Mouse (Mus musculus) macrophage (primary cell): Measurements from ENCODE around the gene Arcn1. TPM values are rescaled to one million over a fixed set of nuclear protein-coding genes. Genes with fewer than 3 reads are reported as not detected.
"Not testable (repeated sequence)": the region's sequence is repeated elsewhere in the genome, so short reads cannot be mapped to it uniquely, and the experiment has no call there.

Experiments
- H3K27ac ChIP-seq: fragments of 350-480 bp; formaldehyde crosslinking; 2 replicates; pipeline ENCODE4 v1.9.0; 2021
- H3K36me3 ChIP-seq: fragments of 350-480 bp; formaldehyde crosslinking; 2 replicates; pipeline ENCODE4 v1.9.0; 2021; ENCODE audit errors: inconsistent target
- H3K4me3 ChIP-seq: fragments of 350-480 bp; formaldehyde crosslinking; 2 replicates; pipeline ENCODE4 v1.9.0; 2021; ENCODE audit errors: inconsistent target
- H3K79me2 ChIP-seq: fragments of 350-480 bp; formaldehyde crosslinking; 2 replicates; pipeline ENCODE4 v1.9.0; 2021; ENCODE audit errors: inconsistent target
- whole genome bisulfite sequencing: methylation state at CpG from one replicate; pipeline ENCODE4 v1.1.7; 2026; ENCODE audit warnings: inconsistent platforms; ENCODE audit not compliant: missing documents; 5-methylcytosine and 5-hydroxymethylcytosine counted together
- polyA plus RNA-seq: library from polyadenylated mRNA; stranded (reverse); fragments of 250-400 nt; gene quantifications from 3 replicates; pipeline ENCODE4 v1.2.4, GENCODE M21; 2018; ENCODE audit warnings: inconsistent platforms

The Arcn1 gene
- polyA plus RNA-seq, 1 experiment from 2014 or later: 187 TPM

GRCm38 (mm10) chr9:44772750-44773651 is 5.4 kb upstream of the Arcn1 start:
- Histone ChIP-seq H3K4me3 (peak overlapping the region; percentile 99), H3K79me2 (peaks cover 9% of the 10 kb centered on the region; the same call in 1 of the 2 replicates), H3K27ac (peak overlapping the region; percentile 69), H3K36me3 (0 out of 2 replicates have a peak, but pooled peaks cover 2% of the 10 kb centered on the region)
- WGBS: under 1% methylated on average over 41 of the region's 41 CpGs

GRCm38 (mm10) chr9:44772392-44772749 is 4.7 kb upstream of the Arcn1 start:
- H3K79me2 ChIP-seq: peaks cover 9% of the 10 kb centered on the region; the same call in 1 of the 2 replicates
- WGBS: 38% methylated on average over 5 of the region's 5 CpGs
- no peak overlapping the region for H3K4me3 ChIP-seq
- no peaks in the 10 kb centered on the region for H3K36me3 ChIP-seq
- no peak overlapping the region for H3K27ac ChIP-seq

GRCm38 (mm10) chr9:44771376-44771775 is 3.7 kb upstream of the Arcn1 start:
- Histone ChIP-seq H3K36me3 (no peaks in the 10 kb centered on the region), H3K79me2 (peaks cover 18% of the 10 kb centered on the region), H3K27ac (no peak overlapping the region), H3K4me3 (no peak overlapping the region)
- WGBS: 97% methylated on average over 5 of the region's 5 CpGs

- Histone ChIP-seq H3K79me2 (peaks cover 43% of the 10 kb centered on the region), H3K4me3 (peak overlapping the region; percentile 23)
- H3K27ac ChIP-seq, H3K36me3 ChIP-seq: not testable (repeated sequence)
- whole genome bisulfite sequencing: 62% methylated on average over 4 of the region's 9 CpGs
These were observed 367 bp upstream of the Arcn1 start for GRCm38 (mm10) chr9:44768029-44768394.

- WGBS: 73% methylated on average over 2 of the region's 2 CpGs
- Histone ChIP-seq H3K36me3 (peaks cover 31% of the 10 kb centered on the region), H3K79me2 (peaks cover 99% of the 10 kb centered on the region), H3K4me3 (no peak overlapping the region), H3K27ac (no peak overlapping the region)
These were observed 6.8 kb downstream of the Arcn1 start for GRCm38 (mm10) chr9:44760873-44761272.

- Histone ChIP-seq H3K79me2 (peaks cover 6% of the 10 kb centered on the region; the same call in 1 of the 2 replicates), H3K4me3 (no peak overlapping the region), H3K36me3 (peaks cover 84% of the 10 kb centered on the region), H3K27ac (no peak overlapping the region)
- WGBS: 96% methylated on average over 7 of the region's 7 CpGs
These were observed 19.2 kb downstream of the Arcn1 start for GRCm38 (mm10) chr9:44748473-44748872.

GRCm38 (mm10) chr9:44747341-44747740 is 20.3 kb downstream of the Arcn1 start:
- H3K79me2 ChIP-seq: no peaks in the 10 kb centered on the region; the same call in 1 of the 2 replicates
- WGBS: 87% methylated on average over 3 of the region's 3 CpGs
- peaks cover 81% of the 10 kb centered on the region for H3K36me3 ChIP-seq
- no peak overlapping the region for H3K4me3 ChIP-seq
- H3K27ac ChIP-seq: no peak overlapping the region

GRCm38 (mm10) chr9:44746666-44747065 is 21.0 kb downstream of the Arcn1 start:
- Histone ChIP-seq H3K36me3 (peaks cover 77% of the 10 kb centered on the region), H3K4me3 (no peak overlapping the region), H3K79me2 (no peaks in the 10 kb centered on the region; the same call in 1 of the 2 replicates), H3K27ac (no peak overlapping the region)
- WGBS: 92% methylated on average over 3 of the region's 3 CpGs

- no peaks in the 10 kb centered on the region for H3K79me2 ChIP-seq
- H3K27ac ChIP-seq: no peak overlapping the region
- H3K4me3 ChIP-seq: no peak overlapping the region
- H3K36me3 ChIP-seq: peaks cover 66% of the 10 kb centered on the region
- 86% methylated on average over 7 of the region's 7 CpGs for WGBS
These were observed 22.3 kb downstream of the Arcn1 start for GRCm38 (mm10) chr9:44745371-44745770.

- no peak overlapping the region for H3K4me3 ChIP-seq
- H3K36me3 ChIP-seq: peaks cover 24% of the 10 kb centered on the region
- no peaks in the 10 kb centered on the region for H3K79me2 ChIP-seq
- 92% methylated on average over 1 of the region's 1 CpGs for WGBS
- no peak overlapping the region for H3K27ac ChIP-seq
These were observed 26.9 kb downstream of the Arcn1 start for GRCm38 (mm10) chr9:44740663-44741192.

GRCm38 (mm10) chr9:44737240-44737949 is 30.2 kb downstream of the Arcn1 start:
- H3K4me3 ChIP-seq: no peak overlapping the region
- 0 out of 2 replicates have a peak, but pooled peaks cover under 1% of the 10 kb centered on the region for H3K36me3 ChIP-seq
- H3K79me2 ChIP-seq: no peaks in the 10 kb centered on the region
- 50% methylated on average over 8 of the region's 8 CpGs for WGBS
- H3K27ac ChIP-seq: no peak overlapping the region

- no peaks in the 10 kb centered on the region for H3K79me2 ChIP-seq
- H3K36me3 ChIP-seq: no peaks in the 10 kb centered on the region
- no peak overlapping the region for H3K4me3 ChIP-seq
- 100% methylated on average over 2 of the region's 2 CpGs for WGBS
- no peak overlapping the region for H3K27ac ChIP-seq
These were observed 31.3 kb downstream of the Arcn1 start for GRCm38 (mm10) chr9:44736301-44736700.

- Histone ChIP-seq H3K27ac (no peak overlapping the region), H3K79me2 (no peaks in the 10 kb centered on the region), H3K36me3 (no peaks in the 10 kb centered on the region), H3K4me3 (no peak overlapping the region)
- 91% methylated on average over 6 of the region's 6 CpGs for WGBS
These were observed 31.8 kb downstream of the Arcn1 start for GRCm38 (mm10) chr9:44735886-44736285.

- Histone ChIP-seq H3K79me2 (no peaks in the 10 kb centered on the region), H3K27ac (no peak within 1 kb of the TSS), H3K4me3 (peak within 1 kb of the TSS; percentile 8), H3K36me3 (no peaks in the 10 kb centered on the region)
- 7% methylated on average over 47 of the region's 47 CpGs for WGBS
These were observed 32.8 kb downstream of the Arcn1 start, which contains the start of gene Phldb1 for GRCm38 (mm10) chr9:44734524-44735494. Gene Phldb1, minus strand, starts transcription at chr9:44735198.
